ENCODE assay signal across 22 mouse cellular contexts in the genomic region with DNA sequence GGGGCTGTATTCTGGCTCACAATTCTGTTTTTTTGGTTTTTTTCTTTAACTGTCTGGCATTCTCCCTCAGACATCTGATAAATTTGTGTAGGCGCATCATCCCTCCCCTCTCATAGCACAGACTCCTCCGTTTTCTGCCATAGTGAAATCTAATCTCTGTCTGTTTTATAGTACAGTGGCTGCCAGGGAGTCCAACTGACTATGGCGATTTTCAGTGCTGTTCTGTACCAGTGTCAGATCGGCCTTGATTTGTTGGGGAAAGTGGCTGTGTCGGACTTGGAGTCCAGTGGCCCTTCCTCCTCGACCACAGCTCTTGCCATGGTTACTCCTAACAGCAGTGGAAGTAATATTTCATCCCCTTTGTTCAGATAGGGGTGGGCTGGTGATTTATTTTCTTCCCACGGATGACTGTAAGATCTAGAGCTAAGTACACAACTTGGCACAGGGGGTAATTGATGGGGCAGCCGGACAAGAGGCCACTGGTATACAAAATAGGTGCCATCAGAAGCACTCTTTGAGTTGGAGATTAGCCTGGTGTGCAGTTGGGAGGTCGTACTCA.
"Had no signal": no experiment of that assay in that cellular context is flagged by ENCODE, and none has a peak within 500 bp of the region (broad histone marks: within the 10 kb centered on the region; RNA-seq: fewer than 3 reads in every experiment).

No protein-coding gene starts in this region.

- H3K27me3 ChIP-seq: heart, embryonic 13.5 days; heart, embryonic 15.5 days; hindbrain, embryonic 13.5 days; hindbrain, embryonic 15.5 days; limb, embryonic 13.5 days; limb, embryonic 15.5 days; liver, embryonic 12.5 days had no signal

- H3K4me1 ChIP-seq: heart, embryonic 10.5 days; heart, embryonic 13.5 days; heart, embryonic 15.5 days; hindbrain, embryonic 13.5 days; hindbrain, embryonic 15.5 days; limb, embryonic 13.5 days; limb, embryonic 15.5 days; liver, embryonic 12.5 days had no signal

- H3K27ac ChIP-seq: heart, embryonic 10.5 days; heart, embryonic 13.5 days; heart, embryonic 15.5 days; hindbrain, embryonic 13.5 days; hindbrain, embryonic 15.5 days; hindbrain, postnatal 0 days; limb, embryonic 13.5 days; limb, embryonic 15.5 days; liver, embryonic 12.5 days; liver, embryonic 14.5 days had no signal

- DNase-seq: gastrocnemius, postnatal 14 days; gastrocnemius, postnatal 36 days; heart, adult 18-20 months; heart, postnatal 14 days; heart, postnatal 36 days; kidney, adult 11 months; kidney, adult 2 months; kidney, adult 9 months; kidney, postnatal 36 days; left cerebral cortex, postnatal 4 days had no signal

- H3K4me2 ChIP-seq: heart, embryonic 13.5 days; heart, embryonic 15.5 days; hindbrain, embryonic 13.5 days; hindbrain, embryonic 15.5 days; limb, embryonic 13.5 days; limb, embryonic 15.5 days; liver, embryonic 12.5 days had no signal

- H3K4me3 ChIP-seq: heart, embryonic 10.5 days; heart, embryonic 13.5 days; heart, embryonic 15.5 days; hindbrain, embryonic 13.5 days; hindbrain, embryonic 15.5 days; limb, embryonic 13.5 days; limb, embryonic 15.5 days; liver, embryonic 12.5 days had no signal

- H3K36me3 ChIP-seq: heart, embryonic 10.5 days; heart, embryonic 13.5 days; heart, embryonic 15.5 days; hindbrain, embryonic 13.5 days; hindbrain, embryonic 15.5 days; limb, embryonic 13.5 days; limb, embryonic 15.5 days; liver, embryonic 12.5 days had no signal

- H3K9me3 ChIP-seq: heart, embryonic 10.5 days; heart, embryonic 13.5 days; heart, embryonic 15.5 days; hindbrain, embryonic 13.5 days; hindbrain, embryonic 15.5 days; limb, embryonic 13.5 days; limb, embryonic 15.5 days; liver, embryonic 12.5 days had no signal

- H3K9ac ChIP-seq: heart, embryonic 13.5 days; heart, embryonic 15.5 days; hindbrain, embryonic 13.5 days; hindbrain, embryonic 15.5 days; limb, embryonic 13.5 days; limb, embryonic 15.5 days; liver, embryonic 12.5 days; liver, embryonic 14.5 days had no signal

- ATAC-seq: forebrain, embryonic 16.5 days; hindbrain, postnatal 0 days; intestine, embryonic 16.5 days; liver, embryonic 12.5 days had no signal
